Mouse (Mus musculus) MEL (cell line): Measurements from ENCODE around the gene Sptbn4. TPM values are rescaled to one million over a fixed set of nuclear protein-coding genes. Genes with fewer than 3 reads are reported as not detected.

Source experiments
- DNase-seq: peaks from one replicate; pipeline ENCODE4 v3.0.0; 2011; ENCODE audit warnings: low read depth, low spot score
- H3K27ac ChIP-seq: 2 replicates; pipeline ENCODE4 v1.5.1; 2012; ENCODE audit warnings: low read depth, mild to moderate bottlenecking, control low read depth, low read length, moderate library complexity; ENCODE audit not compliant: control insufficient read depth
- H3K27me3 ChIP-seq, 2 experiments: fragments of 150-350 bp in 1 of 2; sonication (generic) in 1 of 2; 2 replicates each; pipeline ENCODE4 v1.6.1; 2012; ENCODE audit warnings: low read length in 2 of 2, mild to moderate bottlenecking in 2 of 2, improper control_type of control experiment in 1 of 2, moderate library complexity in 1 of 2; ENCODE audit not compliant: insufficient read depth in 2 of 2, control insufficient read depth in 1 of 2
- H3K36me3 ChIP-seq, 2 experiments: 2 replicates each; pipeline ENCODE4 v1.6.1; 2012 to 2014; ENCODE audit warnings: low read length in 2 of 2, improper control_type of control experiment in 1 of 2, inconsistent platforms in 1 of 2, mild to moderate bottlenecking in 1 of 2; ENCODE audit not compliant: insufficient read depth in 2 of 2, control insufficient read depth in 1 of 2
- H3K4me1 ChIP-seq, 2 experiments: fragments of 150-350 bp in 1 of 2; sonication (generic) in 1 of 2; 2 replicates each; pipeline ENCODE4 v1.6.1; 2012; ENCODE audit warnings: low read length in 2 of 2, improper control_type of control experiment in 1 of 2, mild to moderate bottlenecking in 1 of 2; ENCODE audit not compliant: insufficient read depth in 2 of 2, control insufficient read depth in 1 of 2
- H3K4me3 ChIP-seq, 2 experiments: fragments of 150-350 bp in 1 of 2; sonication (generic) in 1 of 2; 2 replicates each; pipeline ENCODE4 v1.5.1; 2012; ENCODE audit warnings: low read depth in 2 of 2, low read length in 2 of 2, mild to moderate bottlenecking in 2 of 2, moderate library complexity in 2 of 2, control low read depth in 1 of 2, improper control_type of control experiment in 1 of 2; ENCODE audit not compliant: control insufficient read depth in 1 of 2, insufficient read depth in 1 of 2
- H3K79me2 ChIP-seq: 2 replicates; pipeline ENCODE4 v1.6.1; 2012; ENCODE audit warnings: mild to moderate bottlenecking, low read length, moderate library complexity; ENCODE audit not compliant: control insufficient read depth, poor library complexity, insufficient read depth
- H3K9ac ChIP-seq: 2 replicates; pipeline ENCODE4 v1.6.1; 2012; ENCODE audit warnings: low read depth, mild to moderate bottlenecking, control low read depth, low read length, moderate library complexity; ENCODE audit not compliant: control insufficient read depth, poor library complexity, severe bottlenecking
- H3K9me3 ChIP-seq: fragments of 150-350 bp; sonication (generic); replicated peaks from 2 replicates; pipeline ENCODE4 v1.6.1; 2012; ENCODE audit warnings: mild to moderate bottlenecking, low read length, improper control_type of control experiment, moderate library complexity; ENCODE audit not compliant: insufficient read depth
- CHD2 ChIP-seq: IDR thresholded peaks from 2 replicates; pipeline ENCODE4 v1.6.1; 2011; ENCODE audit warnings: low read length, improper control_type of control experiment
- E2F4 ChIP-seq: IDR thresholded peaks from 2 replicates; pipeline ENCODE4 v1.6.1; 2011; ENCODE audit warnings: low read depth, low read length, improper control_type of control experiment, borderline replicate concordance
- EP300 ChIP-seq, 2 experiments: IDR thresholded peaks; 2 replicates each; pipeline ENCODE4 v1.6.1; 2011; ENCODE audit warnings: improper control_type of control experiment in 2 of 2, low read length in 2 of 2, low read depth in 1 of 2, mild to moderate bottlenecking in 1 of 2
- ETS1 ChIP-seq: IDR thresholded peaks from 2 replicates; pipeline ENCODE4 v1.6.1; 2012; ENCODE audit warnings: low read depth, mild to moderate bottlenecking, inconsistent platforms, low read length, improper control_type of control experiment, moderate library complexity
- GABPA ChIP-seq: IDR thresholded peaks from 2 replicates; pipeline ENCODE4 v1.6.1; 2012; ENCODE audit warnings: low read depth, mild to moderate bottlenecking, inconsistent platforms, low read length, improper control_type of control experiment, moderate library complexity
- HCFC1 ChIP-seq: IDR thresholded peaks from 2 replicates; pipeline ENCODE4 v1.6.1; 2012; ENCODE audit warnings: low read depth, mild to moderate bottlenecking, inconsistent platforms, low read length, improper control_type of control experiment, moderate library complexity
- KAT2A ChIP-seq: conservative IDR thresholded peaks from 2 replicates; pipeline ENCODE4 v1.6.1; 2012; ENCODE audit warnings: low read depth, low read length, improper control_type of control experiment, inconsistent platforms
- MAFK ChIP-seq: IDR thresholded peaks from 2 replicates; pipeline ENCODE4 v1.6.1; 2011; ENCODE audit warnings: low read depth, mild to moderate bottlenecking, low read length, improper control_type of control experiment, borderline replicate concordance
- MAX ChIP-seq: IDR thresholded peaks from 2 replicates; pipeline ENCODE4 v1.6.1; 2011; ENCODE audit warnings: low read length, improper control_type of control experiment
- MAZ ChIP-seq: IDR thresholded peaks from 2 replicates; pipeline ENCODE4 v1.6.1; 2012; ENCODE audit warnings: low read depth, mild to moderate bottlenecking, inconsistent platforms, low read length, improper control_type of control experiment
- MEF2A ChIP-seq: IDR thresholded peaks from 2 replicates; pipeline ENCODE4 v1.6.1; 2014; ENCODE audit warnings: low read depth, mild to moderate bottlenecking, inconsistent platforms, low read length, improper control_type of control experiment; ENCODE audit not compliant: poor library complexity, insufficient replicate concordance, severe bottlenecking; ENCODE audit errors: extremely low read depth
- MXI1 ChIP-seq: IDR thresholded peaks from 2 replicates; pipeline ENCODE4 v1.6.1; 2011; ENCODE audit warnings: mild to moderate bottlenecking, low read depth, low read length, improper control_type of control experiment
- MYC ChIP-seq: IDR thresholded peaks from 2 replicates; pipeline ENCODE4 v1.6.1; 2011; ENCODE audit warnings: low read depth, mild to moderate bottlenecking, low read length, improper control_type of control experiment, moderate library complexity
- POLR2A ChIP-seq, 2 experiments: IDR thresholded peaks; 2 replicates each; pipeline ENCODE4 v1.6.1; 2011 to 2012; ENCODE audit warnings: low read length in 2 of 2, mild to moderate bottlenecking in 2 of 2, control low read depth in 1 of 2, improper control_type of control experiment in 1 of 2, low read depth in 1 of 2, moderate library complexity in 1 of 2; ENCODE audit not compliant: control insufficient read depth in 1 of 2, insufficient read depth in 1 of 2, poor library complexity in 1 of 2
- SIN3A ChIP-seq: IDR thresholded peaks from 2 replicates; pipeline ENCODE4 v1.6.1; 2012; ENCODE audit warnings: low read length, improper control_type of control experiment, inconsistent platforms
- TAL1 ChIP-seq: IDR thresholded peaks from 2 replicates; pipeline ENCODE4 v1.6.1; 2012; ENCODE audit warnings: mild to moderate bottlenecking, inconsistent platforms, low read length, moderate library complexity, mixed read lengths
- TBP ChIP-seq: IDR thresholded peaks from 2 replicates; pipeline ENCODE4 v1.8.0; 2011; ENCODE audit warnings: low read depth, low read length, improper control_type of control experiment
- USF1 ChIP-seq: IDR thresholded peaks from 2 replicates; pipeline ENCODE4 v1.6.1; 2014; ENCODE audit warnings: low read depth, mild to moderate bottlenecking, inconsistent platforms, low read length, improper control_type of control experiment, moderate library complexity
- USF2 ChIP-seq, 2 experiments: IDR thresholded peaks; 2 replicates each; pipeline ENCODE4 v1.6.1; 2011 to 2012; ENCODE audit warnings: improper control_type of control experiment in 2 of 2, low read length in 2 of 2, borderline replicate concordance in 1 of 2, inconsistent platforms in 1 of 2, low read depth in 1 of 2, mild to moderate bottlenecking in 1 of 2; ENCODE audit not compliant: insufficient read depth in 1 of 2
- ZC3H11A ChIP-seq: IDR thresholded peaks from 2 replicates; pipeline ENCODE4 v1.6.1; 2012; ENCODE audit warnings: low read depth, mild to moderate bottlenecking, inconsistent platforms, low read length, improper control_type of control experiment
- ZMIZ1 ChIP-seq: IDR thresholded peaks from 2 replicates; pipeline ENCODE4 v1.6.1; 2012; ENCODE audit warnings: low read depth, mild to moderate bottlenecking, inconsistent platforms, low read length, improper control_type of control experiment, moderate library complexity
- ZNF384 ChIP-seq: IDR thresholded peaks from 2 replicates; pipeline ENCODE4 v1.6.1; 2012; ENCODE audit warnings: low read depth, mild to moderate bottlenecking, inconsistent platforms, low read length, improper control_type of control experiment
- polyA plus RNA-seq, 2 experiments: library from polyadenylated mRNA; stranded (reverse) in 1 of 2; unstranded in 1 of 2; fragments of >175 nt in 1 of 2; fragments of >200 nt in 1 of 2; gene quantifications; 2 replicates each; pipeline versions ENCODE4 v1.2.1 to v1.2.4; 2012; ENCODE audit warnings: low replicate concordance in 2 of 2, low read depth in 1 of 2; ENCODE audit not compliant: insufficient read length in 2 of 2, insufficient read depth in 1 of 2, missing spikeins in 1 of 2
- total RNA-seq: library from RNA; depleted of rRNA; stranded (reverse); fragments of 300-350 nt; gene quantifications from 2 replicates; pipeline ENCODE4 v1.2.3, GENCODE M21; 2012

The Sptbn4 gene
- total and polyA plus RNA-seq, 3 experiments = 0.19 to 0.68 TPM; not detected in 1

- no peak overlapping the region for H3K9ac ChIP-seq
- H3K79me2 ChIP-seq = no peaks in the 10 kb centered on the region
- peak overlapping the region; percentile 70 for H3K27ac ChIP-seq
- no peaks in the 10 kb centered on the region for H3K27me3 ChIP-seq
- H3K4me3 ChIP-seq = no peak overlapping the region
- H3K36me3 ChIP-seq = peaks cover 0 to 16% of the 10 kb centered on the region in 2 experiments; a peak in 2 of 4 replicates
- no peak for DNase-seq
- no peaks in the 10 kb centered on the region for H3K9me3 ChIP-seq
- no peak for TF ChIP-seq HCFC1
- no peak for TF ChIP-seq TBP
- no peak for TF ChIP-seq TAL1
- no peak for TF ChIP-seq EP300 (IDR thresholded peaks at IDR 0.05; ENCODE audit: low read depth in 1 of 2, low read length in 2 of 2)
- no peak for TF ChIP-seq MAZ
- TF ChIP-seq MAX = no peak
- no peak for TF ChIP-seq ZC3H11A
- TF ChIP-seq POLR2A (IDR thresholded peaks at IDR 0.05; ENCODE audit: control insufficient read depth in 1 of 2, insufficient read depth in 1 of 2, low read depth in 1 of 2, low read length in 2 of 2, poor library complexity in 1 of 2) = no peak
- no peak for TF ChIP-seq MXI1
- TF ChIP-seq ZMIZ1 = no peak
- no peak for TF ChIP-seq MEF2A
- no peak for TF ChIP-seq USF2 (IDR thresholded peaks at IDR 0.05; ENCODE audit: borderline replicate concordance in 1 of 2, insufficient read depth in 1 of 2, low read depth in 1 of 2, low read length in 2 of 2)
- TF ChIP-seq MAFK = no peak
- no peak for TF ChIP-seq E2F4
- no peak for TF ChIP-seq SIN3A
- TF ChIP-seq, all 39 proteins: peak for 0
- peaks cover 2 to 29% of the 10 kb centered on the region in 2 experiments for H3K4me1 ChIP-seq
Measured at GRCm38 (mm10) chr7:27384134-27384533, 63.4 kb downstream of the Sptbn4 start.

GRCm38 (mm10) chr7:27383233-27383632 lies 64.3 kb downstream of the Sptbn4 start:
- H3K4me3 ChIP-seq = no peak overlapping the region
- H3K79me2 ChIP-seq = no peaks in the 10 kb centered on the region
- H3K4me1 ChIP-seq = peaks cover 0 to 24% of the 10 kb centered on the region in 2 experiments; a peak in 2 of 4 replicates
- H3K9ac ChIP-seq = peak overlapping the region; percentile 17; the same call in 1 of the 2 replicates
- TF ChIP-seq ETS1 = peak; percentile 94
- TF ChIP-seq MAZ = no peak
- 0 out of 2 replicates have a peak, but pooled peaks have one; percentile 17 for TF ChIP-seq MYC
- no peak for TF ChIP-seq USF1
- peak in 1 of 2 experiments; percentile 60; a peak in 2 of 4 replicates for TF ChIP-seq POLR2A (IDR thresholded peaks at IDR 0.05; ENCODE audit: control insufficient read depth in 1 of 2, insufficient read depth in 1 of 2, low read depth in 1 of 2, low read length in 2 of 2, poor library complexity in 1 of 2)
- TF ChIP-seq TBP = 0 out of 2 replicates have a peak, but pooled peaks have one; percentile 42
- TF ChIP-seq KAT2A = no peak
- TF ChIP-seq CHD2 = no peak
- peak; percentile 98 for TF ChIP-seq GABPA
- TF ChIP-seq MEF2A = no peak
- peak; percentile 67 to 76 for TF ChIP-seq EP300 (IDR thresholded peaks at IDR 0.05; ENCODE audit: low read depth in 1 of 2, low read length in 2 of 2)
- peak; percentile 99 for TF ChIP-seq ZNF384
- peak; percentile 77 for TF ChIP-seq SIN3A
- 0 out of 2 replicates have a peak, but pooled peaks have one; percentile 39 for TF ChIP-seq HCFC1
- peak; percentile 98 for TF ChIP-seq MAFK
- TF ChIP-seq, all 39 proteins: peak for 10
- DNase-seq = peak; percentile 89
- Histone ChIP-seq H3K27ac (peak overlapping the region; percentile 70), H3K27me3 (no peaks in the 10 kb centered on the region), H3K36me3 (peaks cover 0 to 16% of the 10 kb centered on the region in 2 experiments; a peak in 2 of 4 replicates), H3K9me3 (no peaks in the 10 kb centered on the region)
